16 mouse cellular contexts compared by ENCODE assay signal in genomic region chr14:31576846-31577697, GRCm38 (mm10). TPM values are rescaled to one million over a fixed set of nuclear protein-coding genes. Genes with fewer than 3 reads are reported as not detected.
DNase-seq lines count a peak whose midpoint lies in the region; ATAC-seq and TF ChIP-seq lines count a peak whose summit lies in the region.
"Had no signal": no experiment of that assay in that cellular context is flagged by ENCODE, and none has a peak within 500 bp of the region (broad histone marks: within the 10 kb centered on the region; RNA-seq: fewer than 3 reads in every experiment).

No protein-coding gene starts in this region.

- no peak for DNase-seq in heart, postnatal 36 days
- peak; percentile 18 for DNase-seq in brain, adult 2 months (ENCODE audit: low read depth, low spot score)
- DNase-seq in heart, postnatal 0 days (ENCODE audit: low spot score) = peak; percentile 58
- peak; percentile 49 to 55 for DNase-seq in thymus, postnatal 10 days (ENCODE audit: low spot score in 2 of 2)
- DNase-seq in embryo, embryonic 10.5 days (ENCODE audit: low spot score) = no peak
- no peak for DNase-seq in forebrain, embryonic 10.5 days (ENCODE audit: extremely low spot score, low spot score)
- DNase-seq: adrenal gland, adult 2 months; cerebellum, adult 9-11 months; gastrocnemius, postnatal 14 days; kidney, adult 8-10 months had no signal

- intact Hi-C loops in heart, postnatal 36 days (cut with DNase I) = no loop called here

- TF ChIP-seq EP300 in heart, postnatal 0 days (IDR thresholded peaks at IDR 0.05; ENCODE audit: low read depth) = no peak

- no peaks in the 10 kb centered on the region for H3K36me3 ChIP-seq in heart, embryonic 15.5 days
- H3K36me3 ChIP-seq in heart, postnatal 0 days (replicated peaks; ENCODE audit: control insufficient read depth, insufficient read depth, low read length) = no peaks in the 10 kb centered on the region
- no peaks in the 10 kb centered on the region for H3K36me3 ChIP-seq in forebrain, embryonic 10.5 days (replicated peaks)
- H3K36me3 ChIP-seq: hindbrain, embryonic 15.5 days; midbrain, embryonic 10.5 days had no signal

- 0 out of 2 replicates have a peak, but pooled peaks have one; percentile 48 for ATAC-seq in heart, embryonic 15.5 days (replicated peaks; ENCODE audit: insufficient number of reproducible peaks, insufficient read depth, low FRiP score, low read depth)
- ATAC-seq in heart, postnatal 0 days (ENCODE audit: insufficient read depth, low read depth) = peak; percentile 72
- no peak for ATAC-seq in megakaryocyte-erythroid progenitor cell, adult 5-6 weeks (replicated peaks; ENCODE audit: low FRiP score, low TSS enrichment, poor library complexity, severe bottlenecking)
- ATAC-seq: forebrain, embryonic 14.5 days had no signal

- H3K9me3 ChIP-seq in heart, embryonic 15.5 days (replicated peaks) = no peaks in the 10 kb centered on the region
- no peaks in the 10 kb centered on the region for H3K9me3 ChIP-seq in heart, postnatal 0 days (replicated peaks; ENCODE audit: control insufficient read depth, low read length)
- peaks cover 6% of the 10 kb centered on the region for H3K9me3 ChIP-seq in forebrain, embryonic 10.5 days
- H3K9me3 ChIP-seq: hindbrain, embryonic 15.5 days had no signal

- no peak for TF ChIP-seq CTCF in heart, postnatal 0 days (IDR thresholded peaks at IDR 0.05; ENCODE audit: low read depth)

- WGBS in heart, embryonic 15.5 days = 11% methylated on average over 10 of the region's 10 CpGs
- 12% methylated on average over 10 of the region's 10 CpGs for WGBS in heart, postnatal 0 days
- WGBS in forebrain, embryonic 10.5 days = 59% methylated on average over 10 of the region's 10 CpGs

- H3K27me3 ChIP-seq in heart, embryonic 15.5 days = no peaks in the 10 kb centered on the region
- H3K27me3 ChIP-seq in heart, postnatal 0 days (ENCODE audit: control insufficient read depth, insufficient read depth, low read length) = no peaks in the 10 kb centered on the region
- no peaks in the 10 kb centered on the region for H3K27me3 ChIP-seq in forebrain, embryonic 10.5 days (ENCODE audit: poor library complexity, severe bottlenecking)
- H3K27me3 ChIP-seq: hindbrain, embryonic 15.5 days had no signal

- peak overlapping the region; percentile 69 for H3K27ac ChIP-seq in heart, embryonic 15.5 days
- H3K27ac ChIP-seq in heart, postnatal 0 days (ENCODE audit: low read depth) = peak overlapping the region; percentile 78
- no peak overlapping the region for H3K27ac ChIP-seq in forebrain, embryonic 10.5 days
- H3K27ac ChIP-seq: hindbrain, embryonic 15.5 days; left cerebral cortex, adult 2 months; midbrain, embryonic 10.5 days had no signal

- peak overlapping the region; percentile 62 for H3K4me2 ChIP-seq in heart, embryonic 15.5 days
- peak overlapping the region; percentile 60 for H3K4me2 ChIP-seq in heart, postnatal 0 days (ENCODE audit: low read depth, low read length)
- H3K4me2 ChIP-seq: hindbrain, embryonic 15.5 days had no signal

- H3K4me3 ChIP-seq in heart, embryonic 15.5 days = peak overlapping the region; percentile 46
- H3K4me3 ChIP-seq in heart, postnatal 0 days (ENCODE audit: low read depth, low read length) = peak overlapping the region; percentile 38
- H3K4me3 ChIP-seq in forebrain, embryonic 10.5 days = no peak overlapping the region
- H3K4me3 ChIP-seq: hindbrain, embryonic 15.5 days; left cerebral cortex, adult 2 months; midbrain, embryonic 10.5 days had no signal

- H3K4me1 ChIP-seq in heart, embryonic 15.5 days (replicated peaks) = peaks cover 33% of the 10 kb centered on the region
- H3K4me1 ChIP-seq in heart, postnatal 0 days (ENCODE audit: control insufficient read depth, insufficient read depth) = 0 out of 2 replicates have a peak, but pooled peaks cover 13% of the 10 kb centered on the region
- H3K4me1 ChIP-seq in forebrain, embryonic 10.5 days = peaks cover 21% of the 10 kb centered on the region
- H3K4me1 ChIP-seq: hindbrain, embryonic 15.5 days had no signal

- peak overlapping the region; percentile 35 for H3K9ac ChIP-seq in heart, embryonic 15.5 days
- H3K9ac ChIP-seq in heart, postnatal 0 days (replicated peaks; ENCODE audit: low read depth, low read length) = peak overlapping the region; percentile 44; the same call in 1 of the 2 replicates
- H3K9ac ChIP-seq: hindbrain, embryonic 15.5 days had no signal

RNA-seq across cellular contexts. Expression of gene Colq, which starts 14.1 kb away (rescaled TPM):
- polyA plus RNA-seq in heart, embryonic 15.5 days (2015; fragmentation: Nextera tagmentation; extraction: Ambion mirVana) = 11.1 and 13.5 TPM in 2 replicates
- 1 to 10 TPM; 6.0 to 9.9 TPM for total RNA-seq in heart, postnatal 36 days (2021)
- 13.8 and 16.4 TPM in 2 replicates for total RNA-seq in heart, postnatal 0 days (2014; rRNA removed; ENCODE audit: low replicate concordance)
- polyA plus RNA-seq in heart, postnatal 0 days (2015; fragmentation: Nextera tagmentation; extraction: Ambion mirVana) = 7.5 and 7.9 TPM in 2 replicates
- 0.76 TPM in 1 of 2 replicates, not detected in the other for total RNA-seq in megakaryocyte-erythroid progenitor cell, adult 5-6 weeks (2014; fragmentation: Nextera tagmentation)
- not detected in 2 replicates for total RNA-seq in megakaryocyte-erythroid progenitor cell, adult 5-6 weeks (2017)
- 0.16 and 0.22 TPM in 2 replicates for polyA plus RNA-seq in forebrain, embryonic 10.5 days (2016; fragmentation: Nextera tagmentation; extraction: Ambion mirVana)
- total RNA-seq: adrenal gland, adult 2 months had no signal

Comparison
In these comparisons a context has a peak if more than half of its experiments do, and no peak if none do; other contexts are left out.
1. DNase-seq: peak in brain, adult 2 months (single experiment), heart, postnatal 0 days (single experiment) and thymus, postnatal 10 days (2 of 2); none in heart, postnatal 36 days (0 of 2), embryo, embryonic 10.5 days (single experiment) and forebrain, embryonic 10.5 days (single experiment).